Mouse (Mus musculus): ENCODE measurements around the gene Tbx5. TPM values are rescaled to one million over a fixed set of nuclear protein-coding genes. Genes with fewer than 3 reads are reported as not detected.
A peak's percentile ranks its signal among the peaks of the same experiment; 100 is the strongest.

The Tbx5 gene
- polyA plus RNA-seq, 1 experiment from 2014 or later: 55.7 TPM

DNA sequence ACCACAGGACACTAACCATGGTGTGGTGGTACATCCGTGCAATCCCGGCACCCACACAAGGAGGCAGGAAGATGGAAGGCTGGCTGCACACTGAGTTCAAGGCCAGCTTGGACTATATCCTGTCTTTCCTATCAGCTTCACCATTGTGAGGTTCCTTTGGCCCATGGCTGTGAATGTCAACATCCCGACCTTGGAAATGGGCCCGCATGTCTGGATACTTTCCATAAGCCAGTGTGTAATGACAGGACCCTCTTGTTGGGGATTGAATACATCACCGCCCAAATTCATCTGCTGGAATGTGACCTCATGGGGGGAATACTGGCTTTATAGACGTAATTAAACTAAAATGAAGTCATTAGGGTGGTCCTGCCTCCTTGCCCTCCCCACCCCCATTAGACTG is 12.0 kb upstream of the Tbx5 start:
- Histone ChIP-seq H3K36me3 (no peaks in the 10 kb centered on the region), H3K4me1 (peaks cover 22% of the 10 kb centered on the region), H3K9ac (no peak overlapping the region), H3K27ac (no peak overlapping the region), H3K27me3 (no peaks in the 10 kb centered on the region; the same call in 1 of the 2 replicates), H3K9me3 (no peaks in the 10 kb centered on the region), H3K4me3 (no peak overlapping the region), H3K4me2 (no peak overlapping the region)
- peak; percentile 29; the same call in 1 of the 2 replicates for ATAC-seq (ENCODE audit: borderline replicate concordance, extremely low read depth, low FRiP score, low TSS enrichment)
- WGBS: 63% methylated on average over 6 of the region's 6 CpGs

- Histone ChIP-seq H3K9ac (no peak overlapping the region), H3K4me3 (no peak overlapping the region), H3K27ac (no peak overlapping the region), H3K36me3 (no peaks in the 10 kb centered on the region), H3K4me1 (peaks cover 25% of the 10 kb centered on the region), H3K27me3 (no peaks in the 10 kb centered on the region; the same call in 1 of the 2 replicates), H3K9me3 (no peaks in the 10 kb centered on the region), H3K4me2 (no peak overlapping the region)
- WGBS: 29% methylated on average over 2 of the region's 2 CpGs
- no peak for ATAC-seq (ENCODE audit: borderline replicate concordance, extremely low read depth, low FRiP score, low TSS enrichment)
Measured at GRCm38 (mm10) chr5:119821506-119821905, 11.0 kb upstream of the Tbx5 start.

DNA sequence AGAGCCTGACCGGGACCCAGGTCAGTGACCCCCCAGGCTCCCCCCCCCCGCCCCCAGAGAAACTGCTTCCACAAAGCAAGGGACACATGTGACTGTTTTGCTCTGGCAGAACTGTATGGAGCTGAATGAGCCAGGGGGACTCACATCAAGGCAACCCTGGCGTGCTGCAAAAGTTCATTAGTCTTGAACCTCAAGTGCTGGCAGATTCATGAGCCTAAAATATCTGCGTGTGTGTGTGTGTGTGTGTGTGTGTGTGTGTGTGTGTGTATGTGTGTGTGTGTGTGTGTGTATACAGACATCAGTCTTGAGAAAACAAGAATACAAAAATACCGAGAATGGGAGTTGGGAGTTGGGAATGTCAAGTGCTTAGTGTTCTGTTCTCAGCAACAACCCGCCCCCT is 5.1 kb upstream of the Tbx5 start:
- H3K9ac ChIP-seq: no peak overlapping the region
- no peaks in the 10 kb centered on the region for H3K9me3 ChIP-seq
- H3K27ac ChIP-seq: peak overlapping the region; percentile 77; the same call in 1 of the 2 replicates
- WGBS: 33% methylated on average over 6 of the region's 6 CpGs
- peaks cover 17% of the 10 kb centered on the region for H3K4me1 ChIP-seq
- ATAC-seq (ENCODE audit: borderline replicate concordance, extremely low read depth, low FRiP score, low TSS enrichment): no peak
- H3K36me3 ChIP-seq: no peaks in the 10 kb centered on the region
- H3K4me2 ChIP-seq: no peak overlapping the region; the same call in 1 of the 2 replicates
- peaks cover 19% of the 10 kb centered on the region; the same call in 1 of the 2 replicates for H3K27me3 ChIP-seq
- H3K4me3 ChIP-seq: no peak overlapping the region

DNA sequence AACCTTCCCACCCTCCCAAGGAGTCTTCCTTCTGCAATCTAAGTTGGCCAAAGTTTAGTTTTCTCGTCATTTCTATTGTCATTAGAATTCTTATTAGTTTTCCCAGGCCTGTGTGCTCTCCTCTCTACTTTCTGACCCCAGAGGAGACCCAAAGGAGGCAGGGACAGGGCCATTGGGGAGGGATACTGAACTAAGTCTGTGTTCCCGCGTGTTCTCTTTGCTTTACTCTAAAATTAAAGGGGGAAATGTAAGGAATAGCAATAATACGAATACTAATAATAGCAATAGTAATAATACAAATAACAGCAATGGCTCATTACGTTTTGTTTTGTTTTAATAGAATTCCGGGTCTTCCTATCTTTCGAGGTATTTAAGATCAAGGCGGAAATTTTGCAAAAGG is 1.9 kb upstream of the Tbx5 start:
- H3K36me3 ChIP-seq: no peaks in the 10 kb centered on the region
- 7% methylated on average over 8 of the region's 8 CpGs for WGBS
- peaks cover 44% of the 10 kb centered on the region; the same call in 1 of the 2 replicates for H3K27me3 ChIP-seq
- peak overlapping the region; percentile 74 for H3K9ac ChIP-seq
- H3K4me2 ChIP-seq: peak overlapping the region; percentile 59
- H3K27ac ChIP-seq: peak overlapping the region; percentile 90
- 0 out of 2 replicates have a peak, but pooled peaks cover 2% of the 10 kb centered on the region for H3K4me1 ChIP-seq
- peak overlapping the region; percentile 55 for H3K4me3 ChIP-seq
- H3K9me3 ChIP-seq: no peaks in the 10 kb centered on the region
- no peak for ATAC-seq (ENCODE audit: borderline replicate concordance, extremely low read depth, low FRiP score, low TSS enrichment)

DNA sequence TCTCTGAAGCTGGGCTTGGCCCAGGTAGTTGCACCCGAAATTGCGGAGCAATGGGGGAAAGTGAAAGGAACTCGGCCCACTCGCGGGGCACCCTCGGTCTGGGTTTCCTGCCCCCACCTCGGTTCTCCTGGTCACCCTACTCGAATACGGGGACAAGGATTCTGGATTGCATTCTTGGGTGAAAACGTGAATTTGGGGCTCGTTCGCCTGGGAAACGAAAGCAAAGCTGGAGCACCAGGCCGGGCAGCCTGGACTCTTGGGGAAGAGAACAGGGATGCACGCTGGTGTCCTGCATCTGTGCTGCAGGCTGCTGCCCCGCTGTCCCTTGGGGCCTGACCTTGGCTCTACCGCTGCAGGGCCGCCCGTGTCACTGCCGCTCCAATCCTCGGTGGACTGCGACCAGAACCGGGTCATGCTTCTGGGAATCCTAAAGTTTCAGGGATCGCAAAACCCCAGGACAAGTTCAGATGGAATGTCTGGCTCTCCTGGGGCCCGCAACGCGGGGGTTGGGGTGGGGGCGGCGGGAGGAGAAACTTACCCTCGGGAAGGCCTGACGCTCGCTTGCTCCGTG is 1.2 kb upstream of the Tbx5 start:
- Histone ChIP-seq H3K4me3 (peak overlapping the region; percentile 55), H3K4me2 (peak overlapping the region; percentile 59), H3K4me1 (0 out of 2 replicates have a peak, but pooled peaks cover 2% of the 10 kb centered on the region), H3K9me3 (no peaks in the 10 kb centered on the region), H3K27me3 (peaks cover 49% of the 10 kb centered on the region; the same call in 1 of the 2 replicates), H3K9ac (peak overlapping the region; percentile 74), H3K36me3 (no peaks in the 10 kb centered on the region), H3K27ac (peak overlapping the region; percentile 90)
- ATAC-seq (ENCODE audit: borderline replicate concordance, extremely low read depth, low FRiP score, low TSS enrichment): no peak
- WGBS: under 1% methylated on average over 33 of the region's 33 CpGs

DNA sequence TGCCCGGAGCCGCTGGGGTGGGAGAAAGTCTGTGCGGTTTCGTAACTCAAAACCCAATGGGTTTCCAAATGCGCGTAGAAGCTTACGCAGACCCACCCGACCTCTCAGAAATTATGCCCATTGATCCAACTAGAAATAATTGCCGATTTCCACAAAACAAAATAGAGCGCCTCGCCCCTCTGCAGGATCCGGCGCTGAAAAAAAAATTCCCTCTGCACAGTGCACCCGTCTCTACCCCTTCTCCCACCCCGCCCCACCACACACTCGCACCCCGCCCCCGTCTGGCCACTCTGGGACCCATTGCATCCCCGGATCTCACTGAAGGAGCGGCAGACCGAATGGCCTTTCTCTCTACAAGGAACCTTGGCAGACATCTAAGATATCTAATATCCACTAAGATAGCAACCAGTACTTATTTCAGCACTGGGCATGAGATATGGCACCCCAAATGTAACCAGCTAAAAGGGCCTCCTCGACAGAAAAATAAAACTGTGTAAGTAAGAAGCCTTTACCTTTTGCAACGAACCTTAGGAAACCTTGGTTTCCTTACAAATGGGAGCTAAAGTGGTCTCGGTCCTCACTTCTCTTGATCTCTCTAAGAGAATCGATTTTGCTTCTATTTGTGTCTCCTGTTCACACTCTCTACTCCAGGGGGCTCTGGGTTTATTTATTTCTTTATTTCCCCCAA is 533 bp upstream of the Tbx5 start:
- peak; percentile 53; the same call in 1 of the 2 replicates for ATAC-seq (ENCODE audit: borderline replicate concordance, extremely low read depth, low FRiP score, low TSS enrichment)
- peak overlapping the region; percentile 55 for H3K4me3 ChIP-seq
- H3K4me1 ChIP-seq: no peaks in the 10 kb centered on the region
- H3K9ac ChIP-seq: peak overlapping the region; percentile 74
- no peaks in the 10 kb centered on the region for H3K36me3 ChIP-seq
- peak overlapping the region; percentile 59 for H3K4me2 ChIP-seq
- WGBS: under 1% methylated on average over 25 of the region's 25 CpGs
- H3K27ac ChIP-seq: peak overlapping the region; percentile 90
- H3K9me3 ChIP-seq: no peaks in the 10 kb centered on the region
- H3K27me3 ChIP-seq: peaks cover 54% of the 10 kb centered on the region; the same call in 1 of the 2 replicates

DNA sequence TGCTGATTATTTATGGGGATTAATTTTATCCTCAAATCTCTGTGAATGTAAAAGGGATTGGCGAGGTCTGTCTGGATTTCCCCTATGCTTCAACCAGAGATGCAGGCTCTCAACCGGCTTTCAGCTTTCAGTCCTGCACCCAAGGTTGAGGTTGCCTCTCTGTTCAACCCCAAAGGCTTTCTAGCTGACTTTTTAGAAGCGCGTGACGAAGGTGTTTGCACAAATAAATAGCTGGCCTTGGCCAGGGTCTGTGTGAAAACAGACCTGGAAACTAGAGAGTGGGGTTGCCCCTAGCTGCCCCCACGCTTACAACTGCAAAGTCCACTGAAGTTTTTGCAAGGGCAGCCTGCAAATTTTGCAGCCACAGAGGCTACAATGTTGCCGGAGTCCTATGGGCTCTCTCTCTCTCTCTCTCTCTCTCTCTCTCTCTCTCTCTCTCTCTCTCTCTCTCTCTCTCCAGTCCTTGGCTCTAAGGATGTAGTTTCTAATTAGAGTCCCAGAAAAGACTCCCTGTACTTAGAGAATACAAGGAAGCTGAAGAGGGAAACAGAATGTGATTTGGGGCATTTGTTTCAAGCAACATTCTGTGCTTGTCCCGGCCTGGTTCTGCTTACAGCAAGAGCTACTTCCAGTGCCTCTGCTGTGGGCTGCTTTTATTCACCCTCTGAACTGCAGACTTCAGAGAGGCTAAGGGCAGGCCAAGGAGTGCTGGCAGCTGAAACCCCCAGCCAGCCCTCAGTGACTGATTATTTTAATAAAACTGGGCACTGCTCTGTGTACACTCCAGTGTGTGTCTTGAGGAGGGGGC is 959 bp downstream of the Tbx5 start:
- peak overlapping the region; percentile 90 for H3K27ac ChIP-seq
- no peaks in the 10 kb centered on the region for H3K36me3 ChIP-seq
- ATAC-seq (ENCODE audit: borderline replicate concordance, extremely low read depth, low FRiP score, low TSS enrichment): no peak
- 2% methylated on average over 8 of the region's 8 CpGs for WGBS
- H3K4me3 ChIP-seq: peak overlapping the region; percentile 55
- H3K9me3 ChIP-seq: no peaks in the 10 kb centered on the region
- H3K9ac ChIP-seq: peak overlapping the region; percentile 74
- H3K4me2 ChIP-seq: peak overlapping the region; percentile 59
- peaks cover 67% of the 10 kb centered on the region for H3K27me3 ChIP-seq
- no peaks in the 10 kb centered on the region for H3K4me1 ChIP-seq

DNA sequence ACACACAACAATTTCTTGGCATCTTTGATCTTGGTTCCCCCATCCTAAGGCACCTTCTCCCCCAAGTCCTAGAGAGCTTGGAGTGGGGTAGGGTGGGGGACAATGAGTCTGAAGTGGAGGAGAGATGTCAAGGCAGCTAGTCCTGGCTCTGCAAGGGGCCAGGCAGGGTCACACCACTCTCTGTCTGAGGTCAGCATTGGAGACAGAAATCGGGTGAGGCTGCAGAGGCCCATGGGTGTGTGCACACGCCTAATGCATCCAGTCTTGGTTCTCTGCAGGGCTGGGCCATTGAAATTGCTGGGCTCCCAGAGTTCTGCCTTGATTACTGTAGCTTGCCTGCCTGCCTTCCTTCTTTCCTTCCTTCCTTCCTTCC is 1.5 kb downstream of the Tbx5 start:
- H3K27ac ChIP-seq: peak overlapping the region; percentile 90
- 7% methylated on average over 2 of the region's 2 CpGs for WGBS
- ATAC-seq (ENCODE audit: borderline replicate concordance, extremely low read depth, low FRiP score, low TSS enrichment): no peak
- peak overlapping the region; percentile 74 for H3K9ac ChIP-seq
- peaks cover 68% of the 10 kb centered on the region for H3K27me3 ChIP-seq
- H3K4me2 ChIP-seq: peak overlapping the region; percentile 59
- H3K36me3 ChIP-seq: no peaks in the 10 kb centered on the region
- H3K4me1 ChIP-seq: no peaks in the 10 kb centered on the region
- peak overlapping the region; percentile 55 for H3K4me3 ChIP-seq
- H3K9me3 ChIP-seq: no peaks in the 10 kb centered on the region

DNA sequence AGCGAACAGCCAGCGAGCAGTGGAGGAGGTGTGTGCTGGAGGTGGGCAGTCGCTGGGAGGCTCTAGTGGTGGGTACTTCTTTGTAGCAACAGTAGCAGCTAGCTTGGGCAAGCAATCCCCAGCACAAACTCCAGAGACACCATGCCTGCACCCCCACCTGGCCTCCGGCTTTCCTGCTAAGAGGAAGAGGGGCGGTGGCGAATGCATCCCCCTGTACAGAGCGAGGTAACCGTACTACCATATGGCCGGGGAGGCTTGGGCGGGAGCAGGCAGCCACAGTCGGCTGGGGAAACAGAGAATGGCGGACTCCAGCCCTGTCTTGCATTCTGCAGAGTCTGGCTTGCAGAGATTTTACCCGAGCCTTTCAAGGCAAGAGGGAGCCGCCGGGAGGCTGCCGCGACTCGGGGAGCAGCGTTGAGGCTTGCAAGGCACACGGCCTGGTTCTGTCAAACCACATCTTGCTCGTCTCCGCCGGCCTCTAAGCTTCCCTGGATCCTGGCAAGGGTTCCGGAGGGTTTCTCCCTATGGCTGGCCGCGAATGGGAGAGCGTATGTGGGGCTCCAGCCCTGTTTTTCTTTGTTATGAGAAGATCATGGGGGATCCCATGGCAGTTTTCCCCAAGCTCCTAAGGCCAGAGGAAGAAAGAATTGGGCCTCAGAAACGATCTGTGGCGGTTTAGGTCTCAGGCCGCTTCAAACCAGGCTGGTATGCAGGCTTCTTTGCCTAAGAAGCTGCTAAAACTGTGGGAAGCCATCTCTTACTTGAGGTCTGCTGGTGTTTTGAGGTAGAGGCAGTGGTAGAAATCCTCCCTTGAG is 2.8 kb downstream of the Tbx5 start:
- peaks cover 74% of the 10 kb centered on the region for H3K27me3 ChIP-seq
- peak overlapping the region; percentile 55 for H3K4me3 ChIP-seq
- peak overlapping the region; percentile 90 for H3K27ac ChIP-seq
- no peak for ATAC-seq (ENCODE audit: borderline replicate concordance, extremely low read depth, low FRiP score, low TSS enrichment)
- no peaks in the 10 kb centered on the region for H3K36me3 ChIP-seq
- under 1% methylated on average over 30 of the region's 30 CpGs for WGBS
- peak overlapping the region; percentile 59 for H3K4me2 ChIP-seq
- H3K4me1 ChIP-seq: no peaks in the 10 kb centered on the region
- H3K9me3 ChIP-seq: no peaks in the 10 kb centered on the region
- H3K9ac ChIP-seq: peak overlapping the region; percentile 72

- WGBS: under 1% methylated on average over 12 of the region's 12 CpGs
- Histone ChIP-seq H3K9me3 (no peaks in the 10 kb centered on the region), H3K4me3 (peak overlapping the region; percentile 55), H3K9ac (peak overlapping the region; percentile 72), H3K4me2 (peak overlapping the region; percentile 59), H3K36me3 (no peaks in the 10 kb centered on the region), H3K4me1 (no peaks in the 10 kb centered on the region), H3K27ac (peak overlapping the region; percentile 90), H3K27me3 (peaks cover 76% of the 10 kb centered on the region)
- no peak for ATAC-seq (ENCODE audit: borderline replicate concordance, extremely low read depth, low FRiP score, low TSS enrichment)
Measured at GRCm38 (mm10) chr5:119835868-119836209, 3.4 kb downstream of the Tbx5 start.

- Histone ChIP-seq H3K27me3 (peaks cover 82% of the 10 kb centered on the region), H3K9me3 (no peaks in the 10 kb centered on the region), H3K4me3 (peak overlapping the region; percentile 55), H3K36me3 (no peaks in the 10 kb centered on the region), H3K4me2 (peak overlapping the region; percentile 59), H3K27ac (peak overlapping the region; percentile 90), H3K4me1 (no peaks in the 10 kb centered on the region), H3K9ac (peak overlapping the region; percentile 72)
- no peak for ATAC-seq (ENCODE audit: borderline replicate concordance, extremely low read depth, low FRiP score, low TSS enrichment)
- under 1% methylated on average over 28 of the region's 28 CpGs for WGBS
Measured at GRCm38 (mm10) chr5:119836618-119837305, 4.3 kb downstream of the Tbx5 start.

All from lung, embryonic 15.5 days (tissue).